Mouse (Mus musculus) midbrain, embryonic 16.5 days (tissue): ENCODE data around the gene Gpat2. TPM values are rescaled to one million over a fixed set of nuclear protein-coding genes. Genes with fewer than 3 reads are reported as not detected.

ENCODE experiments used
- ATAC-seq: fragments of 200-750 bp; cut with Nextera tagmentation; 2 replicates; pipeline ENCODE4 v1.8.0; 2017; ENCODE audit warnings: moderate TSS enrichment
- H3K27ac ChIP-seq: fragments of 300-500 bp; sonication (generic); 2 replicates; pipeline ENCODE4 v1.5.1; 2014; ENCODE audit warnings: mild to moderate bottlenecking, low read length, mixed read lengths
- H3K27me3 ChIP-seq: fragments of 300-500 bp; sonication (generic); 2 replicates; pipeline ENCODE4 v1.6.1; 2014; ENCODE audit warnings: low read depth, low read length, mixed read lengths; ENCODE audit not compliant: control insufficient read depth, insufficient read depth
- H3K36me3 ChIP-seq: fragments of 300-500 bp; sonication (generic); 2 replicates; pipeline ENCODE4 v1.6.1; 2014; ENCODE audit warnings: mild to moderate bottlenecking, low read length, moderate library complexity, mixed read lengths; ENCODE audit not compliant: control insufficient read depth, insufficient read depth
- H3K4me1 ChIP-seq: fragments of 300-500 bp; sonication (generic); 2 replicates; pipeline ENCODE4 v1.6.1; 2014; ENCODE audit warnings: mild to moderate bottlenecking, low read length, mixed read lengths; ENCODE audit not compliant: control insufficient read depth, insufficient read depth
- H3K4me2 ChIP-seq: fragments of 300-500 bp; sonication (generic); 2 replicates; pipeline ENCODE4 v1.6.1; 2014; ENCODE audit warnings: mild to moderate bottlenecking, low read length, mixed read lengths
- H3K4me3 ChIP-seq: fragments of 300-500 bp; sonication (generic); 2 replicates; pipeline ENCODE4 v1.5.1; 2014; ENCODE audit warnings: low read depth, mild to moderate bottlenecking, low read length, moderate library complexity, mixed read lengths
- H3K9ac ChIP-seq: fragments of 300-500 bp; sonication (generic); 2 replicates; pipeline ENCODE4 v1.6.1; 2014; ENCODE audit warnings: low read depth, low read length, mixed read lengths
- H3K9me3 ChIP-seq: fragments of 300-500 bp; sonication (generic); replicated peaks from 2 replicates; pipeline ENCODE4 v1.6.1; 2014; ENCODE audit warnings: mild to moderate bottlenecking, low read length, mixed read lengths; ENCODE audit not compliant: control insufficient read depth, poor library complexity, severe bottlenecking
- WGBS: fragments of 180-500 bp; shearing (Covaris S2); extraction: QIAGEN DNeasy Blood & Tissue Kit; methylation state at CpG from one replicate; pipeline ENCODE4 v1.1.7; 2014; 5-methylcytosine and 5-hydroxymethylcytosine counted together
- polyA plus RNA-seq: library from polyadenylated mRNA; unstranded; fragments of >200 nt; fragmentation: Nextera tagmentation; extraction: Ambion mirVana; gene quantifications from 2 replicates; pipeline ENCODE4 v1.2.1, GENCODE M21; 2015

The Gpat2 gene
- polyA plus RNA-seq, 1 experiment from 2014 or later = 0.23 TPM

- Histone ChIP-seq H3K4me1 (no peaks in the 10 kb centered on the region), H3K36me3 (peaks cover 7% of the 10 kb centered on the region; the same call in 1 of the 2 replicates), H3K27ac (no peak overlapping the region), H3K27me3 (no peaks in the 10 kb centered on the region), H3K4me2 (no peak overlapping the region), H3K9ac (no peak overlapping the region), H3K9me3 (no peaks in the 10 kb centered on the region), H3K4me3 (no peak overlapping the region)
- ATAC-seq = no peak; the same call in 1 of the 2 replicates
- 92% methylated on average over 9 of the region's 9 CpGs for WGBS
Measured at GRCm38 (mm10) chr2:127433487-127434295, 8.7 kb downstream of the Gpat2 start.

- Histone ChIP-seq H3K4me1 (no peaks in the 10 kb centered on the region), H3K36me3 (peaks cover 7% of the 10 kb centered on the region; the same call in 1 of the 2 replicates), H3K9me3 (no peaks in the 10 kb centered on the region), H3K4me2 (no peak overlapping the region), H3K27me3 (no peaks in the 10 kb centered on the region), H3K4me3 (no peak overlapping the region), H3K9ac (no peak overlapping the region), H3K27ac (no peak overlapping the region)
- 33% methylated on average over 2 of the region's 2 CpGs for WGBS
- no peak for ATAC-seq
Measured at GRCm38 (mm10) chr2:127435135-127435534, 10.1 kb downstream of the Gpat2 start.

DNA sequence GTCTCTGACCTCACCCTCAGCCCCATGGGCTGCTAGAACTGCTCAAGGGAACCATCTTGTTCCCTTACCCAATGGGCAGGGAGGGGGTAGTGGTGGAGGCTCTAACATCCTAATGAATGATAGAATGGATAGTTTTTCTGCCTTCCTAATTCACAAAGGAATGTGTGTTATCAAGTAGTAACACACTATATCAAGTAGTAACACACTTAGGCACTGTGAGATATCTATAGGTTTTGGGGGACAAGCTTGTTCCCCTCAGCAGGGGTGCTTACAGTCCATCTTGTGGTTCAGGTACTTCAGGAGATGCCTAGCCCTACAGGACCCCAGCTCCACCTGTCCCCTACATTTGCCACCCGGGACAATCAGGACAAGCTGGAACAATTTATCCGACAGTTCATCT lies 10.6 kb downstream of the Gpat2 start:
- WGBS = 96% methylated on average over 2 of the region's 2 CpGs
- Histone ChIP-seq H3K4me3 (no peak overlapping the region), H3K4me1 (no peaks in the 10 kb centered on the region), H3K27me3 (no peaks in the 10 kb centered on the region), H3K9ac (no peak overlapping the region), H3K36me3 (peaks cover 7% of the 10 kb centered on the region; the same call in 1 of the 2 replicates), H3K9me3 (no peaks in the 10 kb centered on the region), H3K4me2 (no peak overlapping the region), H3K27ac (no peak overlapping the region)
- ATAC-seq = no peak

DNA sequence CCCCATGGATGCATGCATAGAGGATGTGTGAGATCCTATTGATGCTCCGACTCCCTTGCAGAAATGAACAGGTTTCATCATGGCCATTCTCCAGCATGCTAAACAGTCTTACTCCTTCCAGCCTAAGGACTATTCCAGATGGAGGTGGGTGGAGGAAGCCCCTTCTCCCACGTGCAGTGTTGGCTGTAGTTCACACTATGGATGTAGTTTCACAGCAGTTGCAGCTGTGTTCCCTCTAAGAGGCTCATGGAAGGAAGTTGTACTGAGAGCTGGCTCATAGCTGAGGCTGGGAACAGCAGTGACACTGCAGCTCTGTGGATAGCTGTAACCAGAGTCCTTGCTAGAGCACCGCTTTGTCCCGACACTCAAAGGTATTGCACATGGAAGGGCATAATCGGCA lies 12.7 kb downstream of the Gpat2 start:
- ATAC-seq = no peak
- Histone ChIP-seq H3K4me2 (no peak overlapping the region), H3K27ac (no peak overlapping the region), H3K27me3 (no peaks in the 10 kb centered on the region), H3K9me3 (no peaks in the 10 kb centered on the region), H3K9ac (no peak overlapping the region), H3K36me3 (peaks cover 7% of the 10 kb centered on the region; the same call in 1 of the 2 replicates), H3K4me3 (no peak overlapping the region), H3K4me1 (no peaks in the 10 kb centered on the region)
- 88% methylated on average over 5 of the region's 5 CpGs for WGBS

DNA sequence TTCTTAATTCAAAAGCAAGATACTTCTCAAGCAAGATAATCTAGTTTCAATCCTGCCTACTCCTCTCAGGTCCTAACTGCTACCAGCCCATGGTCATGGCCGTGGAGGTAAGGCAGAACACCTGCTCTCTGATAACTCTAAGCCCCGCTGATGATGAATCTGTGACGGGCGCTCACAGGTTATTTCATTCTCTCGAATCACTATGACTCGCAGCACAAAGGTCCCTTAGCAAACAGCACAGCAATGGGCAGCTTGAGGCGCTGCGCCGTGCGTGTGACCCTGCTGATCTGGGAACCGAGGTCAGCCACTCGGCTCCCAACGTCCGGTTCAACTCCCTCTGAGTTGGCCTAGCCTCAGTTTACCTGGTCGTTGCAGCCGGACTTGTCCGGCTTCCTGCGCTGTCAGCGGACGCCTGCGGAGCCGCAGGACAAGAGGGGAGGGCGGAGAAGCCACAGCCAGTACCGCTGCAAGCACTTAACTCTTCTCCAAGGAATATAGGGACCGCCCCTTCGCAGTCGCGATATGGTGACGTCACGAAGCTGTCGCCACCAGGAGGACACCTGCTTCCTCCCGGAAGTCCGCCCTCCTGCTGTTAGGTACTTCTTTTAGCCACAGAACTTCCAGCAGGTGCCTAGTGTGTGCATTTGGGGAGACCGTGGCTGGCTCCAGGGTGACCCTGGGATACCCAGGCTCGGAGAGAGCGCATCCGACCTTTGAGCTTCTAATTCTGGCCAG lies 19.2 kb downstream of the Gpat2 start, which contains the start of gene Fahd2a:
Gene Fahd2a, minus strand, starts transcription at position 511 of the 735 bp plus-strand sequence.
- 0 out of 2 replicates have a peak within 1 kb of the TSS, but pooled peaks have one; percentile 14 for H3K27ac ChIP-seq
- no peaks in the 10 kb centered on the region for H3K36me3 ChIP-seq
- peak within 1 kb of the TSS; percentile 64 for H3K4me2 ChIP-seq
- 3% methylated on average over 37 of the region's 37 CpGs for WGBS
- H3K9me3 ChIP-seq = no peaks in the 10 kb centered on the region
- peak within 1 kb of the TSS; percentile 73 for H3K9ac ChIP-seq
- H3K4me1 ChIP-seq = peaks cover 15% of the 10 kb centered on the region
- peak; percentile 95 for ATAC-seq
- H3K4me3 ChIP-seq = peak within 1 kb of the TSS; percentile 70
- no peaks in the 10 kb centered on the region for H3K27me3 ChIP-seq

GRCm38 (mm10) chr2:127446847-127447246 lies 21.8 kb downstream of the Gpat2 start:
- H3K9ac ChIP-seq = no peak overlapping the region
- no peaks in the 10 kb centered on the region for H3K36me3 ChIP-seq
- WGBS = 44% methylated on average over 3 of the region's 3 CpGs

DNA sequence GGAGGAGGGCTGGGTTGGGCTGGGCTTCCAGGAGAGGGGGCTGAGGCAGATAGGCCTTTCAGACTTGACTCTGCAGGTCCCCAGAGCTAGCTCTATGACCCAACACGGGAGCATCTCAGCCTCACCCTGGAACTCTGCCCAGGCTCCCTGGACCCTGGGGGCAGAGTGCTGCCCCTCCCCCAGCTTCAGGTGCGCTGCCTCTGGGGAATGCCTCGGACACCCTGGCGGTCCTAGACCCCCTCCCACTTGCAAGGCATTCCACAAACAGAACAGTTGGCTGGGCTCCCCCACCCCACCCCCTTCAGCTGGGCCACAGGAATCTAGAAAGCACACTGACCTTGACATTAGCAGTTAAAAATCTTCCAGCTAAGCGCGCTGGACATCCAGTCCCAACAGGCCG lies 24.7 kb downstream of the Gpat2 start:
- 45% methylated on average over 7 of the region's 7 CpGs for WGBS
- Histone ChIP-seq H3K36me3 (no peaks in the 10 kb centered on the region), H3K9me3 (no peaks in the 10 kb centered on the region), H3K9ac (no peak overlapping the region), H3K4me1 (peaks cover 2% of the 10 kb centered on the region; the same call in 1 of the 2 replicates), H3K27ac (no peak overlapping the region), H3K27me3 (no peaks in the 10 kb centered on the region), H3K4me2 (no peak overlapping the region), H3K4me3 (no peak overlapping the region)
- ATAC-seq = no peak

More at GRCm38 (mm10) chr2:127446847-127447246, 21.8 kb downstream of the Gpat2 start:
- Histone ChIP-seq H3K27ac (no peak overlapping the region), H3K9me3 (no peaks in the 10 kb centered on the region), H3K4me1 (peaks cover 15% of the 10 kb centered on the region), H3K4me2 (no peak overlapping the region), H3K27me3 (no peaks in the 10 kb centered on the region), H3K4me3 (no peak overlapping the region)
- no peak for ATAC-seq

DNA sequence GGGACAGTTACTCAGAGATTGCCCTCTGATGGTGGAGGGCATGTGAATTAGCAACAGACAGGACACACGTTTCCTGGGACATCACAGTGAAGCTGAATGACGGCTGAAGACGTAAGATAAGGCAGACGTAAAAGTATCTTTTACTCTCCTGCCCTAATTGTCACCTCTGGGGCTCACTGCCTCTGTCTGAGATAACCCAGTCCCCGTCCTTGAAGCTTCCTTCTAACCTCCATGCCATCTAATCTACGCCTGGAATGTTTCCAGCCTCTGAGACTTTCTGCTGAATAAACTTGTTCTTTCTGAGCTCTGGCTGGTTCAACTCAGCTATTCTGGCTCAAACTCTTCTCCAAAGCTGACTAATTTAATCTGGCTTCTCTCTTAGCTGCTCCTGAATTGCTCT lies 26.7 kb downstream of the Gpat2 start:
- no peak overlapping the region for H3K27ac ChIP-seq
- no peaks in the 10 kb centered on the region for H3K9me3 ChIP-seq
- H3K9ac ChIP-seq = no peak overlapping the region
- H3K4me2 ChIP-seq = no peak overlapping the region
- no peaks in the 10 kb centered on the region for H3K4me1 ChIP-seq
- H3K27me3 ChIP-seq = no peaks in the 10 kb centered on the region
- no peaks in the 10 kb centered on the region for H3K36me3 ChIP-seq
- WGBS = 55% methylated on average over 6 of the region's 6 CpGs
- ATAC-seq = no peak
- no peak overlapping the region for H3K4me3 ChIP-seq

GRCm38 (mm10) chr2:127453141-127453540 lies 28.1 kb downstream of the Gpat2 start:
- Histone ChIP-seq H3K4me2 (no peak overlapping the region), H3K4me1 (no peaks in the 10 kb centered on the region), H3K4me3 (no peak overlapping the region), H3K36me3 (no peaks in the 10 kb centered on the region; the same call in 1 of the 2 replicates), H3K27ac (no peak overlapping the region), H3K9ac (no peak overlapping the region), H3K27me3 (no peaks in the 10 kb centered on the region), H3K9me3 (no peaks in the 10 kb centered on the region)
- WGBS = 78% methylated on average over 9 of the region's 9 CpGs
- ATAC-seq = no peak
